Mouse (Mus musculus): ENCODE measurements around the gene U90926. TPM values are rescaled to one million over a fixed set of nuclear protein-coding genes. Genes with fewer than 3 reads are reported as not detected.

U90926 gene
- polyA plus RNA-seq, 1 experiment: not detected

- WGBS: 78% methylated on average over 8 of the region's 8 CpGs
- no peaks in the 10 kb centered on the region for H3K4me1 ChIP-seq (ENCODE audit: control insufficient read depth, insufficient read depth, low read length)
- no peak overlapping the region for H3K27ac ChIP-seq (ENCODE audit: control insufficient read depth, insufficient read depth, low read depth, low read length, poor library complexity)
- no peak overlapping the region for H3K4me3 ChIP-seq (replicated peaks; ENCODE audit: control insufficient read depth, low read depth, low read length)
- TF ChIP-seq CTCF (IDR thresholded peaks at IDR 0.05; ENCODE audit: control insufficient read depth, insufficient read depth, low read length) (no peak), POLR2A (IDR thresholded peaks at IDR 0.05; ENCODE audit: borderline replicate concordance, control insufficient read depth, low read depth, low read length) (no peak)
Observed at GRCm38 (mm10) chr5:92183071-92183830, 32.0 kb downstream of the U90926 start.

- no peak for TF ChIP-seq CTCF (IDR thresholded peaks at IDR 0.05; ENCODE audit: control insufficient read depth, insufficient read depth, low read length)
- TF ChIP-seq POLR2A (IDR thresholded peaks at IDR 0.05; ENCODE audit: borderline replicate concordance, control insufficient read depth, low read depth, low read length): no peak
- no peak overlapping the region for H3K27ac ChIP-seq (ENCODE audit: control insufficient read depth, insufficient read depth, low read depth, low read length, poor library complexity)
- no peaks in the 10 kb centered on the region for H3K4me1 ChIP-seq (ENCODE audit: control insufficient read depth, insufficient read depth, low read length)
- no peak overlapping the region for H3K4me3 ChIP-seq (replicated peaks; ENCODE audit: control insufficient read depth, low read depth, low read length)
- 70% methylated on average over 6 of the region's 6 CpGs for WGBS
Observed at GRCm38 (mm10) chr5:92165976-92166375, 49.2 kb downstream of the U90926 start.

Other genes with a start within 250 kb of the U90926 start
- not detected in 2 replicates for gene Odaph, start 227.9 kb downstream of the U90926 start, polyA plus RNA-seq (2011; ENCODE audit: insufficient read depth, insufficient read length, low replicate concordance, missing spikeins)
- 0.25 and 1.00 TPM in 2 replicates for gene Cdkl2, start 171.5 kb downstream of the U90926 start, polyA plus RNA-seq (2011; ENCODE audit: insufficient read depth, insufficient read length, low replicate concordance, missing spikeins)
- gene G3bp2, start 131.7 kb downstream of the U90926 start, polyA plus RNA-seq (2011; ENCODE audit: insufficient read depth, insufficient read length, low replicate concordance, missing spikeins): 22.7 and 46.8 TPM in 2 replicates
- 16.3 and 23.1 TPM in 2 replicates for gene Uso1, start 77.5 kb downstream of the U90926 start, polyA plus RNA-seq (2011; ENCODE audit: insufficient read depth, insufficient read length, low replicate concordance, missing spikeins)
- gene Ppef2, start 40.9 kb upstream of the U90926 start, polyA plus RNA-seq (2011; ENCODE audit: insufficient read depth, insufficient read length, low replicate concordance, missing spikeins): not detected in 2 replicates
- gene Naaa, start 62.8 kb upstream of the U90926 start, polyA plus RNA-seq (2011; ENCODE audit: insufficient read depth, insufficient read length, low replicate concordance, missing spikeins): 5.6 and 6.6 TPM in 2 replicates
- gene Sdad1, start 95.1 kb upstream of the U90926 start, polyA plus RNA-seq (2011; ENCODE audit: insufficient read depth, insufficient read length, low replicate concordance, missing spikeins): 8.9 and 14.1 TPM in 2 replicates
- 1.3 and 1.7 TPM in 2 replicates for gene Cxcl9, start 112.7 kb upstream of the U90926 start, polyA plus RNA-seq (2011; ENCODE audit: insufficient read depth, insufficient read length, low replicate concordance, missing spikeins)
- gene Art3, start 116.4 kb upstream of the U90926 start, polyA plus RNA-seq (2011; ENCODE audit: insufficient read depth, insufficient read length, low replicate concordance, missing spikeins): 2.4 TPM in 1 of 2 replicates, not detected in the other
- 1.2 and 4.0 TPM in 2 replicates for gene Cxcl10, start 133.5 kb upstream of the U90926 start, polyA plus RNA-seq (2011; ENCODE audit: insufficient read depth, insufficient read length, low replicate concordance, missing spikeins)
- 7.8 and 19.4 TPM in 2 replicates for gene Nup54, start 219.8 kb upstream of the U90926 start, polyA plus RNA-seq (2011; ENCODE audit: insufficient read depth, insufficient read length, low replicate concordance, missing spikeins)

Data from bone marrow, adult 2 months (tissue).